Mouse (Mus musculus): ENCODE results near the gene Dnajb2.

GRCm38 (mm10) chr1:75208967-75209678 is 27.1 kb upstream of the Dnajb2 start:
- no peak for TF ChIP-seq CTCF (IDR thresholded peaks at IDR 0.05; ENCODE audit: extremely low read depth, insufficient read depth, insufficient read length, insufficient replicate concordance)
- TF ChIP-seq POLR2A (IDR thresholded peaks at IDR 0.05; ENCODE audit: low read depth, low read length): no peak
